Mouse (Mus musculus): Measurements from ENCODE around the gene Shc3. TPM values are rescaled to one million over a fixed set of nuclear protein-coding genes. Genes with fewer than 3 reads are reported as not detected.

Shc3 gene
- polyA plus RNA-seq, 1 experiment from 2014 or later = 0.31 TPM

- Histone ChIP-seq H3K27me3 (ENCODE audit: insufficient read depth, low read length) (no peaks in the 10 kb centered on the region), H3K9me3 (ENCODE audit: low read length) (no peaks in the 10 kb centered on the region), H3K4me3 (ENCODE audit: low read length) (peak overlapping the region; percentile 42), H3K9ac (replicated peaks; ENCODE audit: low read length) (peak overlapping the region; percentile 34), H3K4me2 (replicated peaks; ENCODE audit: low read depth, low read length) (peak overlapping the region; percentile 81), H3K27ac (ENCODE audit: low read length) (peak overlapping the region; percentile 68), H3K36me3 (ENCODE audit: insufficient read depth, low read length) (no peaks in the 10 kb centered on the region), H3K4me1 (ENCODE audit: insufficient read depth, low read length) (peaks cover 14% of the 10 kb centered on the region)
- peak; percentile 69 for ATAC-seq (ENCODE audit: low FRiP score, low TSS enrichment)
- 1% methylated on average over 20 of the region's 20 CpGs for WGBS
Measured at GRCm38 (mm10) chr13:51400736-51401501, 168.3 kb downstream of the Shc3 start.

GRCm38 (mm10) chr13:51400186-51400719, 169.0 kb downstream of the Shc3 start:
- Histone ChIP-seq H3K9me3 (ENCODE audit: low read length) (peaks cover 3% of the 10 kb centered on the region; the same call in 1 of the 2 replicates), H3K4me2 (replicated peaks; ENCODE audit: low read depth, low read length) (peak overlapping the region; percentile 81), H3K27me3 (ENCODE audit: insufficient read depth, low read length) (no peaks in the 10 kb centered on the region), H3K9ac (replicated peaks; ENCODE audit: low read length) (peak overlapping the region; percentile 34), H3K27ac (ENCODE audit: low read length) (peak overlapping the region; percentile 68), H3K4me3 (ENCODE audit: low read length) (peak overlapping the region; percentile 42), H3K36me3 (ENCODE audit: insufficient read depth, low read length) (no peaks in the 10 kb centered on the region), H3K4me1 (ENCODE audit: insufficient read depth, low read length) (peaks cover 14% of the 10 kb centered on the region)
- ATAC-seq (ENCODE audit: low FRiP score, low TSS enrichment) = peak; percentile 77
- WGBS = 9% methylated on average over 14 of the region's 14 CpGs

GRCm38 (mm10) chr13:51399562-51399961, 169.7 kb downstream of the Shc3 start:
- Histone ChIP-seq H3K27me3 (ENCODE audit: insufficient read depth, low read length) (no peaks in the 10 kb centered on the region), H3K4me2 (replicated peaks; ENCODE audit: low read depth, low read length) (no peak overlapping the region), H3K9ac (replicated peaks; ENCODE audit: low read length) (no peak overlapping the region), H3K4me1 (ENCODE audit: insufficient read depth, low read length) (peaks cover 14% of the 10 kb centered on the region), H3K36me3 (ENCODE audit: insufficient read depth, low read length) (no peaks in the 10 kb centered on the region), H3K4me3 (ENCODE audit: low read length) (no peak overlapping the region), H3K27ac (ENCODE audit: low read length) (no peak overlapping the region), H3K9me3 (ENCODE audit: low read length) (peaks cover 9% of the 10 kb centered on the region)
- WGBS = 94% methylated on average over 3 of the region's 3 CpGs
- ATAC-seq (ENCODE audit: low FRiP score, low TSS enrichment) = no peak

- Histone ChIP-seq H3K9ac (replicated peaks; ENCODE audit: low read length) (no peak overlapping the region), H3K4me2 (replicated peaks; ENCODE audit: low read depth, low read length) (no peak overlapping the region), H3K27me3 (ENCODE audit: insufficient read depth, low read length) (no peaks in the 10 kb centered on the region), H3K9me3 (ENCODE audit: low read length) (peaks cover 9% of the 10 kb centered on the region), H3K36me3 (ENCODE audit: insufficient read depth, low read length) (no peaks in the 10 kb centered on the region), H3K4me1 (ENCODE audit: insufficient read depth, low read length) (peaks cover 14% of the 10 kb centered on the region), H3K4me3 (ENCODE audit: low read length) (no peak overlapping the region), H3K27ac (ENCODE audit: low read length) (peak overlapping the region; percentile 24; the same call in 1 of the 2 replicates)
- WGBS = 64% methylated on average over 6 of the region's 6 CpGs
- no peak for ATAC-seq (ENCODE audit: low FRiP score, low TSS enrichment)
Measured at GRCm38 (mm10) chr13:51397861-51398260, 171.4 kb downstream of the Shc3 start.

- no peak overlapping the region for H3K4me2 ChIP-seq (replicated peaks; ENCODE audit: low read depth, low read length)
- peaks cover 7% of the 10 kb centered on the region for H3K4me1 ChIP-seq (ENCODE audit: insufficient read depth, low read length)
- no CpG with 5 or more reads among the region's 1 CpGs for WGBS
- peaks cover 9% of the 10 kb centered on the region for H3K9me3 ChIP-seq (ENCODE audit: low read length)
- no peak overlapping the region for H3K9ac ChIP-seq (replicated peaks; ENCODE audit: low read length)
- no peak overlapping the region for H3K27ac ChIP-seq (ENCODE audit: low read length)
- H3K36me3 ChIP-seq (ENCODE audit: insufficient read depth, low read length) = no peaks in the 10 kb centered on the region
- no peak overlapping the region for H3K4me3 ChIP-seq (ENCODE audit: low read length)
- no peaks in the 10 kb centered on the region for H3K27me3 ChIP-seq (ENCODE audit: insufficient read depth, low read length)
- no peak for ATAC-seq (ENCODE audit: low FRiP score, low TSS enrichment)
Measured at GRCm38 (mm10) chr13:51392256-51392655, 177.0 kb downstream of the Shc3 start.

GRCm38 (mm10) chr13:51391359-51391916, 177.8 kb downstream of the Shc3 start:
- Histone ChIP-seq H3K4me2 (replicated peaks; ENCODE audit: low read depth, low read length) (no peak overlapping the region), H3K4me3 (ENCODE audit: low read length) (no peak overlapping the region), H3K27me3 (ENCODE audit: insufficient read depth, low read length) (no peaks in the 10 kb centered on the region), H3K4me1 (ENCODE audit: insufficient read depth, low read length) (peaks cover 7% of the 10 kb centered on the region), H3K9ac (replicated peaks; ENCODE audit: low read length) (no peak overlapping the region), H3K9me3 (ENCODE audit: low read length) (peaks cover 9% of the 10 kb centered on the region), H3K36me3 (ENCODE audit: insufficient read depth, low read length) (no peaks in the 10 kb centered on the region), H3K27ac (ENCODE audit: low read length) (no peak overlapping the region)
- ATAC-seq (ENCODE audit: low FRiP score, low TSS enrichment) = no peak
- 80% methylated on average over 6 of the region's 6 CpGs for WGBS

- 34% methylated on average over 4 of the region's 4 CpGs for WGBS
- H3K4me3 ChIP-seq (ENCODE audit: low read length) = no peak overlapping the region
- H3K36me3 ChIP-seq (ENCODE audit: insufficient read depth, low read length) = no peaks in the 10 kb centered on the region
- H3K9ac ChIP-seq (replicated peaks; ENCODE audit: low read length) = no peak overlapping the region
- peaks cover 7% of the 10 kb centered on the region for H3K9me3 ChIP-seq (ENCODE audit: low read length)
- H3K27ac ChIP-seq (ENCODE audit: low read length) = peak overlapping the region; percentile 43
- ATAC-seq (ENCODE audit: low FRiP score, low TSS enrichment) = no peak
- H3K4me2 ChIP-seq (replicated peaks; ENCODE audit: low read depth, low read length) = no peak overlapping the region
- H3K27me3 ChIP-seq (ENCODE audit: insufficient read depth, low read length) = no peaks in the 10 kb centered on the region
- H3K4me1 ChIP-seq (ENCODE audit: insufficient read depth, low read length) = peaks cover 7% of the 10 kb centered on the region
Measured at GRCm38 (mm10) chr13:51390398-51390797, 178.8 kb downstream of the Shc3 start.

- no peak for ATAC-seq (ENCODE audit: low FRiP score, low TSS enrichment)
- Histone ChIP-seq H3K36me3 (ENCODE audit: insufficient read depth, low read length) (no peaks in the 10 kb centered on the region), H3K4me1 (ENCODE audit: insufficient read depth, low read length) (peaks cover 7% of the 10 kb centered on the region), H3K27ac (ENCODE audit: low read length) (no peak overlapping the region), H3K27me3 (ENCODE audit: insufficient read depth, low read length) (no peaks in the 10 kb centered on the region), H3K9me3 (ENCODE audit: low read length) (no peaks in the 10 kb centered on the region), H3K4me2 (replicated peaks; ENCODE audit: low read depth, low read length) (no peak overlapping the region), H3K4me3 (ENCODE audit: low read length) (no peak overlapping the region), H3K9ac (replicated peaks; ENCODE audit: low read length) (no peak overlapping the region)
- 54% methylated on average over 4 of the region's 4 CpGs for WGBS
Measured at GRCm38 (mm10) chr13:51387908-51388307, 181.3 kb downstream of the Shc3 start.

GRCm38 (mm10) chr13:51384899-51385298, 184.3 kb downstream of the Shc3 start:
- ATAC-seq (ENCODE audit: low FRiP score, low TSS enrichment) = no peak
- no peak overlapping the region for H3K4me2 ChIP-seq (replicated peaks; ENCODE audit: low read depth, low read length)
- 82% methylated on average over 2 of the region's 2 CpGs for WGBS
- 0 out of 2 replicates have a peak, but pooled peaks cover 3% of the 10 kb centered on the region for H3K4me1 ChIP-seq (ENCODE audit: insufficient read depth, low read length)
- H3K27ac ChIP-seq (ENCODE audit: low read length) = no peak overlapping the region
- no peaks in the 10 kb centered on the region for H3K27me3 ChIP-seq (ENCODE audit: insufficient read depth, low read length)
- H3K4me3 ChIP-seq (ENCODE audit: low read length) = no peak overlapping the region
- H3K36me3 ChIP-seq (ENCODE audit: insufficient read depth, low read length) = no peaks in the 10 kb centered on the region
- H3K9me3 ChIP-seq (ENCODE audit: low read length) = no peaks in the 10 kb centered on the region
- H3K9ac ChIP-seq (replicated peaks; ENCODE audit: low read length) = no peak overlapping the region

- Histone ChIP-seq H3K27ac (ENCODE audit: low read length) (no peak overlapping the region), H3K9me3 (ENCODE audit: low read length) (no peaks in the 10 kb centered on the region), H3K9ac (replicated peaks; ENCODE audit: low read length) (no peak overlapping the region), H3K4me1 (ENCODE audit: insufficient read depth, low read length) (peaks cover 23% of the 10 kb centered on the region), H3K4me3 (ENCODE audit: low read length) (no peak overlapping the region), H3K4me2 (replicated peaks; ENCODE audit: low read depth, low read length) (no peak overlapping the region), H3K27me3 (ENCODE audit: insufficient read depth, low read length) (no peaks in the 10 kb centered on the region), H3K36me3 (ENCODE audit: insufficient read depth, low read length) (no peaks in the 10 kb centered on the region)
- no peak for ATAC-seq (ENCODE audit: low FRiP score, low TSS enrichment)
- 89% methylated on average over 6 of the region's 6 CpGs for WGBS
Measured at GRCm38 (mm10) chr13:51381498-51381897, 187.7 kb downstream of the Shc3 start.
